Mouse (Mus musculus): ENCODE results near the gene Dhx36.
A peak's percentile ranks its signal among the peaks of the same experiment; 100 is the strongest.

Gene Dhx36

DNA sequence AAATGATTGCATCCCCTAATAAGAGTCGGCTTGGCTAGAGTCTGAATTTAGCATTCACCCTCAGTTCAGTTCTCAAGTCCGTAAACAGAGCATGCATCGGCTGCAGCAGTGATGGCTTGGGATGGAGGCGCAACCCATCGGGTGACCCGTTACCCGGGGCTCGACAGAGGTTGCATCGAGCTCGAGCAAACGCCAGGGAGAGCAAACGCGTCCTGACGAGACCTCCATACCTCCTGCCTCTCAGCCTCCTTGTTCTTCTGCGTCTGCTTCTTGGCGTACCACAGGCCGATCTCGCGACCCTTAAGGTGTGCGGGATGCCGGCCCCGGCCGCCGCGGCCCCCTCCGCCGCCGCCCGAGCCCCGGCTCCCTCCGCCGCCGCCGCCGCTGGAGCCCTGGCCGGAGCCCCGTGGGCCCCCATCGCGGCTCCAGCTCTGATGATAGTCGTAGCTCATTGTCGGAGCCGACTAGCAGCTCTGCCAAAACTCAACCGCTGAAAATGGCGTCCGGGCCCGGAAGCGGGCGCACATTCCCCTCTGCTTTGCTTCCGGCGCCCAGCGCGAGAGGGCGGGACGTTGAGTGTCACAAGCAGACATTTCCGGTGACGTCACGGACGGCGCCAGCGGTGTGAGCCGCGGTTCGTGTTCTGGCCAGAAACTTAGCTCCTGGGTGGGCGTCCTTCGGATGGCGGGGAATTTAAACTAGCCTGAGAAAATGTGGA lies at the start of gene Dhx36:
TSS of gene Dhx36 (minus strand) at position 517 of the 718 bp plus-strand sequence.
- DNase-seq = peak; percentile 95

GRCm38 (mm10) chr3:62527593-62527992 lies 20.8 kb upstream of the Dhx36 start:
- no peak for DNase-seq

GRCm38 (mm10) chr3:62527160-62527559 lies 20.4 kb upstream of the Dhx36 start:
- no peak for DNase-seq

DNA sequence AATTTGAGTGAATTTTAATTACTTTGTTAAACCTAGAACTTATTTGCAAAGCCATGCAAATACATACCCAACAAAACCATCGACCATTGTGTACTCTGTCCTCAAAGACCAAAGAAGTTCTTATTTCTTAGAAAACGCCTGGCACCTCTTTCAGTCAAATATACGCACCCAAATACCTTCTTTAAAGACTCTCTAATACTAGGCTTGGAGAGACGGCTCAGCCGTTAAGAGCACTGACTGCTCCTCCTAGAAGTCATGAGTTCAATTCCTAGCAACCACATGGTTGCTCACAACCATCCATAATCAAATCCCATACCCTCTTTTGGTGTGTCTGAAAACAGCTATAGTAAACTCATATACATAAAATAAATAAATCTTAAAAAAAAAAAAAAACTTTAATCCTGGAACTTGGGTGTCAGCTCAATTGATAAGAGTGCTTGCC lies 423 bp upstream of the Dhx36 start:
- DNase-seq = no peak

DNA sequence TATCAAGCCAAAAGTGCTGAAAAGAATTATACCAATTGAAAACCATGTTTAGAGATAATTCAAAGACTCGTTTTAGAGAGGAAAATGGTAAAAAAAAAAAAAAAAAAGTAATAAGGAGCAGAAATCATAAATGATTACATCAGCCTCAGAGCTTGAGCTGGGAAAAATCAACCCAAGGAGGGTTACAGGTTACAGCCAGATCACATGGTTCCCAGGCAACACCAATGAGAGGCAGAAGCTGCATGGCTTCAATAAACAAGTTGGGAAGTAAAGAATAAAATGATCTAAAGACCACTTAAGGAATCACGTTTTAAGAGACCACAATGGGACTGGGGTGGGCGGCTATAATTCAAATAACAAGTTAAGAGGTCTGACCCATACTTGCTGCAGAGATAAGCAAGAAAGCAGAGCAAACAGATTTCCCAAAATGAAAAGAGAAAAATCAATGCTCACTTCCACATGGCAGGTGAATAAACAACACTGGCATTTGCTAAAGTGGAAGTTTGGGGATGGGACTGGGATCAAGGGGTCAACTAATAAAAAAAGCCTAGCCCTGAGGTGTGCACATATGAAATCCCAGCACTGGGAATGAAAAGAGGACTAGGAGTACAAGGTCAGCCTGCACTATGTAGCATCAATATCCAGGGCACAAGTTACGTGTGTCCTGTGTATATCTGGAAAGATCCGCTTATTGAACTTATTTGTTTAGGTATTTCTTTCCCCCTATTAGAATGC lies 1.5 kb downstream of the Dhx36 start:
- no peak for DNase-seq

DNA sequence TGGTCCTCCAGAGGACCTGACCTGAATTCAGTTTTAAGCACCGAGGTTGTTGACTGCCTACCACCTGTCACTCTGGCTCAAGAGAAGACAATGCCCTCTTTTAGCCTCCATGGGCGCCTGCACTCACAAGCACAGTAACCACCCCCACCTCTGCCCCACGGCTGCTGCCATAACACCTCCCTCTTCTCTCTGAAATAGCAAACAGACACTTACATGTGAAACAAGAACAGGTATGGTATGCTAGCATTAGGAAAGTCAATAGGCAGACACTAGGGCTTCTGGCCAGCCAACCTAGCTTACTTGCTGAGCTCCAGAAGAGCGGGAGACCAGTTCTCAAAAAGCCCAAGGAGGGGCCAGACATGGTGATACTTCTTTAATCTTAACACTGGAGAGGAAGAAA lies 7.5 kb downstream of the Dhx36 start:
- DNase-seq = no peak

GRCm38 (mm10) chr3:62492568-62492967 lies 14.2 kb downstream of the Dhx36 start:
- no peak for DNase-seq

GRCm38 (mm10) chr3:62484340-62484739 lies 22.5 kb downstream of the Dhx36 start:
- no peak for DNase-seq

GRCm38 (mm10) chr3:62470179-62470578 lies 36.6 kb downstream of the Dhx36 start:
- DNase-seq = no peak

DNA sequence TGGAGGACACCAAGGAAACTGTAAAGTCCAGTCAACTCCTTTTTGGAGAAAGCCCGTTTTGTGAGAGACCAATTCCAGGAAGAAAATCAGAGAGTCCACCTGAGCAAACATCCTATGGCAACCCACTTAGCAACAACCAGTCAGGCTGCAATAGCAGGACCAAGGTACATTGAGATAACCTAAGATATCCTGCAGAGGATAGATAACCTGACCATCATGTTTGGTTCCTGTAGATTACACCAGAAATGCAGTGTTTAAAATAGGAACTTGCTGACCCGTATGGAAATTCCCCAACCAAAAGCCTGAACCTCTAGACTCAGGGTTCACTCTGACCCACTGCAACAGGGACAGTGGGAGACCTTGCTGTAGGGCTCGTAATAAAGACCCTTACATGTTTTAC lies 42.5 kb downstream of the Dhx36 start:
- no peak for DNase-seq

DNA sequence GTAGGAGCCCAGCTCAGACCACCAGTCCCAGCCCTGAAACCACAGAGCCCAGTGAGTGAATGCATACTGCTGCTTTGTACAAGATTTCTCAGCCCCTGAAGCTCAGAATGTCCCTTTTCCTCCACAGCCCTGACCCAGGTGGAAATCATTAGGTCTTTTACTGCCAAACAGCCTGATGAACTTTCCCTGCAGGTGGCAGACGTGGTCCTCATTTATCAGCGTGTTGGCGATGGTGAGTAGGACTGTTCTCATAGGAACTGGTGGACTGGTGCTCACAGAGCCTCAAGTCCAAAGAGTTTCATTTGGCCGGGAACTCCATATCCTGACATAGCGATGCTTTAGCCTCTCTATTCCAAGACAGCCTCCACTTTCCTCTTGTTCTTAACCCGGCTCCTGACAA lies 47.3 kb downstream of the Dhx36 start:
- DNase-seq = no peak

GRCm38 (mm10) chr3:62458284-62459013 lies 48.4 kb downstream of the Dhx36 start:
- DNase-seq = peak; percentile 14

GRCm38 (mm10) chr3:62455854-62456253 lies 51.0 kb downstream of the Dhx36 start:
- DNase-seq = peak; percentile 53

DNA sequence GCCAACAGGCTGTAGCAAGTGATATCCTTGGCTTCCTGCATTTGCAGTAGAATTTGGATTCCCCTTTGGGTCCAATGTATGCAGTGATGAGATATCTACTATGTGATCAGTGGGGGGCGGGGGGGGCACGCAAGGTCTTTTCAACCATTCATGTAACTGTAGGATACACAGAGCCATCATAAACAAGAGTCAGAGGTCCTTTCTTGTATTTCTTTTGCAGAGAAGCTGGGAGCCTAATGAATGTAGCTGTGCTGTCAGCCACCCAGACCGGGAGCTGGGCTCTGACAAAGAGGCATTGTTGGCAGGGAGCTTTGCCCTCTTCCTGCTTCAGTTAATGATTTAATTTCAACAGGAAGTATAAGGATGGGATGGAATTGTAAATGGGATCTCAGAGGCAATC lies 52.7 kb downstream of the Dhx36 start:
- no peak for DNase-seq

DNA sequence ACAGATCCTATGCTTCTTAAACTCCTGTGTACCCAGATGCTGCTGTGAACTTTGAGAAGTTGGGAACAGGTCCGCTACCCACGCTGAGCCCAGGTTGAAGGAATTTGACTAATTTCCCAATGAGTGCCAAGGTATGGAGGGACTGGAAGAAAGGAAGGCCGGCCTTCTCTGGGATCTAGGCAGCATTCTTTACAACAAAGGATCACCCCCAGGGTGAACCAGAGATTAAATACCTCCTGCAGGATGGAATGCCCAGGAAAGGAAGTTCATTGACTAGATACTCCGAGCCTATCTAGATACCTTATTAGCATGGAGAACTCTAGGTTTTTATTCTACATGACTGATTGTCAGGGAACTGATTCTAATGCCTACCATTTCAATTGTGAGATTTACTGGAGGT lies 53.8 kb downstream of the Dhx36 start:
- no peak for DNase-seq

DNA sequence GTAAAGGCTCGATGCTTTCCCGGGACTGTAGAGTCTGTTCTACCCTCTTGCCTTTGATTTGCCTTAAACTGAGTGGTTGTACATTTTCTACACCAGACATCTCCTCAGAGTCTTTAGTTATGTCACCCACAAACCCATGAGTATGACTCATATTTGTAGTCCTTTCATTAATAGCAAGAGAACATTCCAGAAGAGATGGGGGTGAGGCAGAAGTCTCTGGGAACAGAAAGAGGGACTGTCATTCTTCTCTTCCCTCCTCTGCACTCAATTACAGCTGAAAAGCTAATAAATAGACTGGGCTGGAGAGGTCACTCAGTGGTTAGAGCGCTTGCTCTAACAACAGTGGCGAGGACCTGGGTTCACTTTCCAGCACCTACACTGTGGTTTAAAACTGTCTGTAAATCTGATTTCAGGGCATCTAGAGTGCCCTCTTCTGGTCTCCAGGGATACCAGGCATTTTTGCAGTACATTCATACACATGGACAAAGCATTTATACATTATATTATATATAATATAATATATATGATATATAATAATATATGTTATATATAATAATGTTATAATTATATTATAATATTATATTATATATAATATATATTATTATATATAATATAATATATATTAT lies 56.8 kb downstream of the Dhx36 start:
- DNase-seq = no peak

- DNase-seq = no peak
Measured at GRCm38 (mm10) chr3:62447151-62447550, 59.7 kb downstream of the Dhx36 start.

DNA sequence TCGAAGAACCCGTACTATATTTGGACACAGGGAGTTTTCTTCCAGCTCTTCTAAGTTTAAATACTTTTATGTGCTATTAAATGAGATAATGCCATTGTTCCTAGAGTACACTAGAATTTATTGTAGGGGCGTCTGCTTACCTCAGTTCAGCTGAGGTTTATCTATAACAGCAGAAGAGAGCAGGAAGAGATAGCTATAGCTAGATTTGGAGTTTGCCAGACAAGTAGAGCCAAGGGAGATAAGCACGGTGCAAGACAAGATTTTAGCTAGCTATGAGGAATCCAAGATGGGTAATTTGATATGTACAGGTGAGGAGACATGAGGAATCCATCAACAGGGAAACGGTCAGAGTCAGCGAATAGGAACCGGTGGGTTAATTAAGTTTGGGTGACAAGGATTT lies 60.5 kb downstream of the Dhx36 start:
- no peak for DNase-seq

GRCm38 (mm10) chr3:62443582-62444194 lies 63.1 kb downstream of the Dhx36 start:
- no peak for DNase-seq

GRCm38 (mm10) chr3:62440431-62440969 lies 66.3 kb downstream of the Dhx36 start:
- no peak for DNase-seq

DNA sequence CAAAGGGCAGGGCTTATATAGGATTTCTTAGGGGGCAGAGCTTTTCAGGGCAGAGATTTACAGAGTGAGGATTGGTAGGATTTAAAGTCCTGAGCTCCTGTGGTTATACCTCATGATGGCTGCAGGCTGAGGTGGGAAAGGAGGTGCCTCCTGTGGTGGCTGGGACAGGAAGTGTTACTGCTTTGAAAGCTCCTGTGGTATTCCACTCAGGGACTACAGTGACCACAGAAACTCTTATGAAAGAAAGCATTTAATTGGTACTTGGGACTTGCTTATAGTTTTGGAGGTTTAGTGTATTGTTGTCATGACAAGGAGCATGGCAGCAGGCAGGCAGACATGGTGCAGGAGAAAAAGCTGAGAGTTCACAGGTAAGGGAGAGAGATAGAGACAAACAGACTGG lies 70.9 kb downstream of the Dhx36 start:
- no peak for DNase-seq

- no peak for DNase-seq
Measured at GRCm38 (mm10) chr3:62433675-62434074, 73.1 kb downstream of the Dhx36 start.

Measured in cerebellum, adult 9-11 months (tissue).